Mouse (Mus musculus) fibroblast of lung, adult 2 months (primary cell): ENCODE measurements around the gene Slc46a3.
A peak's percentile ranks its signal among the peaks of the same experiment; 100 is the strongest.
"Not testable (repeated sequence)": the region's sequence is repeated elsewhere in the genome, so short reads cannot be mapped to it uniquely, and the experiment has no call there.

Experiments
- DNase-seq: peaks from one replicate; pipeline ENCODE4 v3.0.0-alpha.2; 2011; ENCODE audit warnings: low read depth

The Slc46a3 gene

DNA sequence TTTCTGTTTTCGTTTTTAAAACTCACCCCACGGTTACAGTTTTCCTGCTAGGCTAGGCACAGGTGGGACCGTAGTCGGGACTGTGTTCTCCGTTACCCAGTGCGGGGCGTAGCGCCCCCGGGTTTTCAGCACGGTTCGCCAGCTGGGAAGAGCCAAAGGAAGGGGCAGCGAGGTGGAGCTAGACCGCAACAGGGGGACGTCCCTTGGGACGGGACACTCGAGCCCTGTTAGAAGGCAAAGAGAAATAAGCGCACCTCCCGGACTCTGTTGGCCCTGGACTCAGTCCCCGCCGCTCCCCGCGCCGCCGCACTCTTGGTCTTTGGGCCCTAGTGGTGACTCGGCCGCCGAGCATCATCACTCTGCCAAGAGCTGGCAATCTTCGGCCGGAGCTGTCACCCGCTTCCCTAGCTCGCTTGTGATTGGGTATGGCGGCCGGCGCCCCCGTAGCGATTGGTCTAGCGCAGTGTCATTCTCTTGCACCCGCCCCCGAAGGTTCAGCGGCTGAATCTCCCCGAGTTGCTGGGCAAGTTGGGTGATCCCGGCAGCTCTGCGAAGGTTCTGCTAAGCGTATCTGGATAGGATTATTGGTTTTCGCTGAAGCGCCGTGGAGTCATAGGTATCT lies at the start of gene Slc46a3:
Gene Slc46a3, minus strand, starts transcription at position 361 of the 622 bp plus-strand sequence.
- peak; percentile 84 for DNase-seq

DNA sequence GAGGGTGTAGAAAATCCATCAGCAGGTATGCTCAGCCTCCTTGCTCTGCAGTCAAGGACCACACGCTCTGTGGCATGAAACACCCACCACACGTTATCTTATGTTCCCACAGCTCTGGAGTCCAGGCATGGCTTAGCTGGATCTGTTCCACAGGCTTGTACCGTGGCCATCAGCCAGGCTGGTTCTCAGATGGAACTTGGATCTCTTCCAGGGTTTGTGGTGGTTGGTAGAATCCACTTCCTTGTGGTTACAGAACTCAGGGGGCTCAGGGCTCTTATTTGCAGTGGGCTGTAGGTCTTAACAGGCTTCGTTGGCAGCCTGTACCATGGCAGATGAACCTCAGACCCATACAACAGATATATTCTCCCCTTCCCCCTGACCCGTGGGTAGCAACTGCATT lies 44.6 kb upstream of the Slc46a3 start:
- DNase-seq = no peak

DNA sequence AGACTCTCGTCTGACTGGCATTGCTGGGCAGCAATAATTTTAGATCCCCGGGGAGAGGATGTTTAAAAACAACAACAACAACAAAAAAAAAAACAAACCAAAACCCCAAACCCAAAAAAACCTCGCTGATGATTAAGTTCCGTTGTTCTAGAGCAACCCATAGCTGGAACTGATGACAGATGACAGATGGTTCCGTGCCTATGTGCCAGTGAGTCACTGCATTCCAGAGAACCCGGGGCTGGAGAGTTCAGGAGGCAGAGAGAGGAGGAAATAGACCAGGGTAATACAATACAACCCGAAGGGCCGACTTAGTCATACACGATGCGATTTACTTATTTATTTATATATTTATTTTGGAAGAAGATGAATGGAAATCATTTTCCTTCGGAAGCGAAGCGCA lies 40.5 kb upstream of the Slc46a3 start:
- no peak for DNase-seq

DNA sequence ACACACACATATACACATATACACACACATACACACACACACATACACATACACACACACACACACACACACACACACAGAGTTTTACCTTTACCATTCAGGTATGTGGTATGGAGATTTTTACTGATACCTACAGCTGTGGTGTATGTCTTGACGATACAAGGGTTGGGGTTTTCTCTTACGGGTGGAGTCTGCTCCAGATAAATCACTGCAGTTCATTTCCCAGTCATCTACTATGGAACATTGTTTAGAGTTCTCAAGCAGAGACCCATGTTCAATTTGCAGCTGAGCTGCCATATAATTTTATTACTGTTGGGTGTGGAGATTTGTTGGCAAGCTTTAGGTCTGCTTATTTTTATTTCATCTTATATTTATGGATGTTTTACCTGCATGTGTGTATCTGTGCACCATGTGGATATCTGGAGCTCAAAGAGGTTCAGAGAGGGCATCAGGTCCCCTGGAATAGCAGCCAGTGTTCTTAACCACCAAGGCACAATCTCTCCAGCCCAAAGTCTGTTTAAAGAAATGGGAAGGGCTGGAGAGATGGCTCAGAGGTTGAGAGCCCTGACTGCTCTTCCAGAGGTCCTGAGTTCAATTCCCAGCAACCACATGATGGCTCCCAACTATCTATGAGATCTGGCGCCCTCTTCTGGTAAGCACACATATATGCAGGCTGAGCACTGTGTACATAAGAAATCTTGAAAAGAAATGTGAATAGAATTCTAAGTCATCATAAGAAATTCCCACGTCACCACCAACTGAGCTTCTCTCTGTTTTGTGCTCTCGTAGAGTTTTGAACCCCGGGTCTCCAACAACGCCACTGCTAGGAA lies 34.3 kb upstream of the Slc46a3 start:
- DNase-seq = no peak

DNA sequence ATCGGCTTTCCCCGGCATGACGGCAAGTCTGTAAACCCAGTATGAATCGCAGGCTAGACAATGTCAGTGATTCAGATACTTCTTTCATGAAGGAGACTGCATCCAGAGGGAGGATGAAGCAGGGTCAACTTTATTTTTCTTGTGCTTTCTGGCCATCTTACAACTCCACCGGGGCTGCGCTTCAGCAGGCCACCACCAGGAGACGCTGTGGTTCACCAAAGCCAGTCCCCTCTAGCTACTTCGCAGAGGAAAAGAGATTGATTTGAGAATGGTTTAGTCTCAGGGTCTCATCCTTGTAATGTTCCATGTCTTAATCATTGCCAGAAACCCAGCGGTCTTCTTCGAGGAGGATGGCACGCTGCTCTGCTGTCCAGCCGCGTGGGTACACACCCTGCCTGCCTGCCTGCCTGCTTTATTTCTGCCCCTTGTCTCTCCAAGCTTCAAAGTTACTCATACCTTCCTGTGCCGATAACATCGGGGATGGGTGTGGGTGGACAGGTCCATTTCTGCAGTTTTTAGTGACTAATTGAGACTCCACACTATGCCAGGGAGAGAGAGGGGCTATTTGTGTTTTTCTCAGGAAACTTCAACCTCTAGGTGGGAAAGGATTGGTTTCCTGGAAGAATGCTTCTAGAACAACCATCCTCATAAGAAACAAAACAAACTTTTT lies 31.5 kb upstream of the Slc46a3 start:
- no peak for DNase-seq

DNA sequence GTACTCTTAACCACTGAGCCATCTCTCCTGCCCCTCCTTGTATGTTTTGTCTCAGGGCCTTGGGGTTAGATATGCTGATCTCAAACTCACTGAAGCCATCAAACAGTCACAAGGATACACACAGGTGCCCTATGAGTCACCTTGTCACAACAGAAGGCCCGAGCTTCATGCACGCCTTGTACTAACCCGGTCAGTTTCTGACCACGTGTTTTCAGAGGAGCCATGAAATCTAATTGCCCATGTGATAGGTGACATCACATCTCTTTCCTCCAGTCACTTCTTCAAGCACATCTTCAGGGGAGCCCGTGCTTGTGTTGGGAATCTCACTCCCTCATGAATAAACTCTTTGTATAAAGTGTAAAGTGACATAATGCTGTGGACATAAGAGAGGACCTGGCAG lies 30.0 kb upstream of the Slc46a3 start:
- DNase-seq = no peak

DNA sequence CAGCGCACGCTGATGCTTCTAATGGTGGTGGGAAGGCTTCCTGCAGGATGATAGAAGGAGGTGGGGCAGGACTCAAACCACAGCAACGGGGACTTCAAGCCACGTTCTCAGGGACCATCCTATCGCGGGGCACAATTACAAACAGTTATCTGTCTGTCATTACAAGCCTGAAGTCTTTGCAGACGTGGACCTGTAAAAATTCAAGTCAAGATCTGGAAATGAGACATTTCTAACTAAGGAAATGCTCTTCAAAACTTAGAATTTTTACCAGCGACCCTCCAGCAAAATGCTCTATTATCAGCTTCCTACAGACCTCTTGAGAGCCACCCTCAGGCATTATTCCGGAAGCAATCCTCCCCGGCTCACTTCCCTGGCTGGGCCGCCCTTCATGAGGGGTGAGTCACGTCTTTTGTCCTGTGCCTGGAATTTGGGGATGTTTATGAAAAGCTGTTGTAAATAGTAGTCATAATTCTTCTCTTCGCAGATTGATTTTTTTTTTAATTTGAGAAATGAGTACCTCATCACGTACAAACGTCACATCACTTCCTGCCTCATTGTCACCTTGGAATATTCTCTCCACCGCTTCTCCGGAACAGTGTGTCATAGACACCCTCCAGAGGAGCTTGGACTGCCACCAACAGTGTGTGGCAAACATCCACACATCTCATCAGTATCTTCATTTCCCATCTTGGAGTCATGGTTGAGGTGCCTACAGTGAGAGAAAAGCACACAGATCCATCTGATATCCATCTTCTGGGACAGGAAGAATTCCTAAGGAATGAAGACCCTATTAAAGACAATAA lies 23.6 kb upstream of the Slc46a3 start:
- no peak for DNase-seq

DNA sequence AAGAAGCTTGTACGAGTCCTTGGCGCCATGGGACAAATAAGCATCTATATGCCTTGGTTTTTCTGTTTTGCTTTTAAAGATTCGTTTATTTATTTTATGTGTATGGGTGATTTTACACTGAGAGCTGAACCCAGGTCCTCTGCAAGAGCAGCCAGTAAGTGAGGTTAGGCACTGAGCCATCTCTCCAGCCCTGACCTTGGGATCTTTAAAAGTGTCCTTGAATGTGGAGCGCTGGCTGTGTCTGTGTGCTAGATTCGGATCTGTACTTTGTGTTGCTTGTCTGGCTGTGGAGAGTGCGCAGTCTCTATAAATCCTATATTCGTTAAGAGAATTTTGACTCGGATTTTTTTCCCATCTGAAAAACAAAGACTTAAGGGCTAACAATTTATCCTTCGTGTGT lies 21.6 kb upstream of the Slc46a3 start:
- no peak for DNase-seq

DNA sequence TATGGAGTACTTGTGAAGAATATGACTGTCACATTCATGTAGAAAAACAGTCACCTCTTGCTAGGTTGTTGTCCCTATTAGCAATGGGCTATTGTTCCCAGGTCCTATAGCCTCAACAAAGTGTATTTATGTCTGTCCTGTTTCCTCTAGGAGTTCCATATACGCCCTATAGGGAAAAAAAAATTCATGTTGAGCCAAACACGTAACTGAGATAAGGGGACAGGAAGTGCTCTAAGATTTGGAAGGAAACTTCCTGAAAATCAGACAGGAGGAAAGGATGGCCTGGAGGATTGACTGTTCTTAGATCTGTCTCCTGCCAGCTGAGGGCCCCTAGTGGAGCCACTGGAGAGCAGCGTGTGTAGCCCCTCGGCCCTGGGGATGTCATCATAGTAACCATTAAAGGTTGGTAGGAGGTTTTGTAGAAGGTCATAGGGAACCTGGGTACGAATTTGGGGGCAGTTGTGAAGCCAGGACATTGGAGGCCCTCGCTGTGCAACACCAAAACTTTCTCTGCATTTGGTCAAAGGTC lies 20.5 kb upstream of the Slc46a3 start:
- DNase-seq = no peak

DNA sequence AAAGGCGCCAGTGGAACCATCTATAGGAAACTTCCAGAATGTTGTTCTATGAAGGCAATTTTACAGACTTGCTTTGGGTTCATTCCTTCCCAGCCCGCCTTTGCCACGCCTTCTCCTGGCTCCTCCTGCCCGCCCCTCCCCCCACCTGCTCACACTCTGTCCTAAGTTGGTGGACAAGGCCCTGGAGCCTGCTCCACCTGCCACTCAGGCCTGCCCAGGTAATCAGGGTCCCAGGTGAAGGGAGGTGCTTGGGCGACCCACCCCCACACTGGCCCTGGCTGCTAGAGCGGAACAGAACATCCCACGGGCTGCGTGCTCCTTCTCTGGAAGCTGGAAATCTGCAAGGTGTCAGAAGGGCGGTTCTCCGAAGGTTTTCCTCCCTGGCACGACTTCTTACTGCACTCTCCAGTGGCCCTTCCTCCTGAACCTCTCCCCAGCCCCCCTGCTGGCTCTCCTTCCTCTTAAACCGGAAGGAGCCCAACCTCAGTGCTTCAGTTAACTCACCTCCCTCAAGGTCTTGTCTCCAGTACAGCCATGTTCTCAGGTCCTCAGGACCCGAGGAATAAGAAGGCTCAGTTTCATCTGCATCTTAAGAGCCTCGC lies 18.7 kb upstream of the Slc46a3 start:
- DNase-seq = no peak

DNA sequence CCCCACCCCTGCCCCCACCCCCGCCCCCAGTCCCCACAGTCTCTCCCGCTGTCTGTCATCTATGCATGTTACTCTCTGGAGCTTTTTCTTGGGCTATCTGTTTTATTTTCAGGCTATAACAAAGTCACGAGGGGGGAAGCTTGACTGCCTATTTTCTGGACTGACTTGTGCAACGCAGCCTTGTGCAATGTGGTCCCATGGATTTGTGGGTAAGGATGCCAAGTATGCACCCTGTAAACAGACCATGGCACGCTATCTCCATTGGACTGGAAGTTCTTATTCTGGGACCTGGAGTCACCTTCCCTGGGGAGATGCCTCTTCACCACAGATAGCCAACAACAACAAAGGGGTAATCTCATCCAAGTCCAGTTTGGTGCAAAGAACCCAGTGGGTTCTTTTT lies 17.1 kb upstream of the Slc46a3 start:
- DNase-seq = no peak

DNA sequence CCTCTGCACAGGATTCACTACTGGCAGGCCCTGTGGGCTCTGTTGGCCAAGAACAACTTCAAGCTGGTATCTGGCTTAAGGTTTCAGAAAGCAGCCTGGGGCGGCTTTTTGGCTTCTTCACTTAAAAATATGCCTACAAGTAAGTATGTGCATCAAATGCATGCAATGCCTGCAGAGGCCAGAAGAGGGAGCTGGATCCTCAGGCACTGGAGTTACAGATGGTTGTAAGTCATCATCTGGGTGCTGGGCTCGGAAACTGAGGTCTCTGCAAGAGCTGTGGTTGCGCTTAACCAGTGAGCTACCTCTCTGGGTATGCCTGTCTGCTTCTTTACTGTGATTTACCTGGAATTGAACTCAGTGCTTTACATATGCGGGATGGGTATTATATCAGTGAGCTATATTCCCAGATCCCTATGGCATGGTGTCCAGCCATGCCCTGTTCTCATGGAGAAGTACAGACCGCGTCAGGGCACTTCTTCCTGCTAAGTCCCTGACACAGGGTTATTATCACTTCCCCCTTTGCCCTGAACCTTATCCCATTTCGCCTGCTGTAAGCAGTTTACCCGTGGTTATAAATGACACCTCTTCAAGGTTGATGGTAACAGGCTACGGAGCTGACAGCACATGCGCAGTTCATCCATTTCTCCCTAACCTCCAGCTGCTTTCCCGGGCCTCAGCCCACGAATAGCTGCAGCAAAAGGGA lies 16.3 kb upstream of the Slc46a3 start:
- DNase-seq = no peak

DNA sequence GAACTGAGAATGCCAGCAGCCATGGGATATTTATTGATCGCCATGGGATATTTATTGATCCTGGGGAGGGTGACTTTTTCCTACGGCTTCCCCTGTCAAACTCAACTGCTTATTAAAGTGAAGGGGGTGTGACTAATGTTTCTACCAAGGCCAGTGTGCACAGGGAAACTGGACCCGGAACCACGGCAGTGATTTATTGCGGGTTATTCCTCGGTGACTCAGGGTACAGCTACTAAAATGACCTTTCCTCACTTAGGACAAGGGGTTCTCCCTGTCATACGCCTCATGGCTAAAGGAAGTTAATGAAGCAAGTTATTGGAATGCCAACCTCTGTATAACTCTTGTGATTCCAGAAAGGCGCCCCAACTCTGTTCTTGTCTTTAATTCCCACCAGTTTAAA lies 13.2 kb upstream of the Slc46a3 start:
- DNase-seq = no peak

DNA sequence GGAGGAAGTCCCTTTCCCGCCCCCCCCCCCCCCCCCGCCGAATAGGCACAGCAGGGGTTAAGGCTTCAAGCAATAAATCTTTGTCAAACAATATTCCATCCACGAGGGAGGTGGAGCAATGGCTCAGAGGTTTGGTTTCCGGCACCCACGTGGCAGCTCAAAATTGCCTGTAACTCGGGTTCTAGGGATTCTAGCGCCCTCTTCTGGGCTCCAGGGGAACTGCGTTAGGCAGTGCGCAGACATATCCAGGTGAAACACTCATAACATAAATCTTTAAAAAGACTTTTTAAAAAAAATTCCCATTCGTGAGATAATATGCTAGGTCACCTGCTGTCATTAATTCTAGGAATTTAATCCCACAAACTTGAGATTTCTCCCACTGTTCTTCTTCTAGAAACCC lies 12.5 kb upstream of the Slc46a3 start:
- DNase-seq = no peak

DNA sequence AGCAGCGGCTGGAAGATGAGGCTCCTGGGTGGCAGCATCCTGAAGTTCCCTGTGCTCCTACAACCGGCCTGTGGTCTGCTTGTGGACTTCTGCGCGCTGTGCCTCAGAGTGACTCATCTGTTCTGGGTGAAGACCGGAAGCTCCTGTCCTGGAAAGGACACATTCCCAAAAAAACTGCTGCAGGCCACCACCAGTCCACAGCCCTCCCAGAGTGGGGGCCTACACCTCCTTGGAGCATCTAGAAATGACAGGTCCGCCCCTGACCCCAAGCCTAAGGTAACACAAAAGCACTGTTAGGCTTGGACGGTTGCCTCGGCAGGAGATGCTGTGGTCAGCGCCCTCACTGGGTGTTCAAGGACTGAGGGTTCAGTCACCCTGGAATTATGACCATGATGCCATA lies 8.6 kb upstream of the Slc46a3 start:
- no peak for DNase-seq

DNA sequence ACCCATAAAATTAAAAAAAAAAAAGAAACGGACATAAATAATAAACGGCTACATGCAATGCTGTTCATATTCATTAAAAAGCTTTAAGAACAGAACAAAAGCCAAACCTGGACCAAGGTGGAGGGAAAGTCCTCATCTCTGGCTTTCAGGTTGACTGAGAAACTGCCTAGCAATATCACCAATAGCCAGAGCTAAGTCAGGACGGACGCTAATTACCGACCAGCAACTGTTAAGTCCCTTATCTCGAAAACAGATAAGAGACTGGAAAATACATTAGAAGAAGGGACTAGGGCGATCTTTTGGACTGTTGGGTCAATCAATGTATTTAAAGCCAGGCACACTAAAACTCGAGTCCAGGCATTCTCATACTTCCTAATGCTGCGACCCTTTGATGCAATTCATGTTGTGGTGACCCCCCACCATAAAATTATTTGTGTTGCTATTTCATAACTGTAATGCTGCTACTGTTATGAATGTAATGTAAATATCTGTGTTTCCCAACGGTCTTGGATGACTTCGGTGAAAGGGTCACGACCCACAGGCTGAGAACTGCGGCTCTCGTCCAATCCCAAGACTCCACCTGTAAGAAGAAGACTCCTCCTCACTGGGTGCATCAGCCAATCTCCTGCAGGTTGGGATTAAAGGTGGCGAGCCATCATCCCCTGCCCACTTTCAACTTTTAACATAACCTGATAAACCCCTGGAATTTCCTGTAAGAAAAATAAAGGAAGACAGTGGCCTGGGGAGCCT lies 7.6 kb upstream of the Slc46a3 start:
- DNase-seq = no peak

DNA sequence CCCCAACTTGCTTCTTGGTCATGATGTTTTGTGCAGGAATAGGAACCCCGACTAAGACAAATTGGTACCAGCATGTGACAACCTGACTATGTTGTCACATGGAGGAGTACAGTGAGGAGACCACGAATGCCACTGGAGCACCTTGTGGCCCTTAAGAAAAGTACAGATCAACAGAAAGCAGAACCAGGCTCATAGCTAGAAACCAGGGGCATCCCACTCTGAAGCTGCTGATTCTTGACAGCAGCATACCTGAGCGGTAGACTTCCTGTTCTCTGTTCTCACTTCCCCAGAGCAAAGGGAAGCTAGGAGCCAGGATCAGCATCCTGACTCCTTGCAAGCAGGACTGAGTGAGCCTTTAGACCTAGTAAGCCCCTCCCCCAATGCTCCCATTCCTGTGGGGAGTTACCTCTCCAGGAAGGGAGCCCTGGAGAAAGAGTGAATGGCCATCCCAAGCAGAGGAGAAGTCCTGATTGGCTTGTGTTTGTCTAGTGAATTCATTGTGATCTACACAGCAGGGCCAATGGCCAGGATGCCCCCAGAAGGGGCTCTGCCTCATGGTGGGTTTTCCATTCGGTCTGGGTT lies 4.4 kb upstream of the Slc46a3 start:
- DNase-seq = no peak

DNA sequence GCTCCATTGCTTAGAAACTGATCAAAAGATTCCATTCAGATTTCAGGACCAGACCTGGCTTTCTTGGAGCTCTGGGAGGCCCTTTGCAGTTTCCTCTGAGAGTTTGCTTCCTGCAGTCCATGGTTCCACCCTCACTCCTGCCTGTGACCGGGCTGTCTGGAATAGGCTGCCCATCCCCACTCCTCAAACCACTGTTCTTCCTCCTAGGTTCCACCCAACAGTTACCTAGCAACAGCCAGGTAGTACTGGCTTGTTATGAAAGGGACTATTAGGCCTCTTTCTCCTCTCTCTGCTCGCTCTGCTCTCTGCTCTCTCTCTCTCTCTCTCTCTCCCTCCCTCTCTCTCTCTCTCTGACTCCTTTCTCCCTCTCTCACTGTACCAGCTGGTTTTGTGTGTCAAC lies 3.6 kb upstream of the Slc46a3 start:
- DNase-seq = no peak

DNA sequence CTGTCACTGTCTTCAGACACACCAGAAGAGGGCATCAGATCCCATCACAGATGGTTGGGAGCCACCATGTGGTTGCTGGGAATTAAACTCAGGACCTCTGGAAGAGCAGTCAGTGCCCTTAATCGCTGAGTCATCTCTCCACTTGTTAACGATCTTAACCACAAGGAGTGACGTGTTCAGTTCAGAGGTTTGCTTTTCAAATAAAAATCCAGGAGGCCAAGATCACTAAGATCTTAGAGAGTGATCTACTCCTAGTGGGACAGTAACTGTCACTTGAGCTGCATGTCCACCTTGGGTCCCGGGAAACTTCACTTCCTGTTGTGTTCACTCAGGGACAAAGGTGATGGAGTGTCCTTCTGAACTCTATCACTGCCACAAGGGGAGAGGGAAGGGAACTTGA lies 1.9 kb upstream of the Slc46a3 start:
- DNase-seq = not testable (repeated sequence)
